Mouse (Mus musculus) G1E (cell line): Measurements from ENCODE around the gene Myo16. TPM values are rescaled to one million over a fixed set of nuclear protein-coding genes. Genes with fewer than 3 reads are reported as not detected.
A peak's percentile ranks its signal among the peaks of the same experiment; 100 is the strongest.

ENCODE experiments used
- ATAC-seq: 2 replicates; pipeline ENCODE4 v1.8.0; 2016; ENCODE audit warnings: mild to moderate bottlenecking; ENCODE audit not compliant: insufficient number of reproducible peaks, poor library complexity, low FRiP score, severe bottlenecking; ENCODE audit errors: extremely low read depth
- DNase-seq: peaks from one replicate; pipeline ENCODE4 v3.0.0; 2012; ENCODE audit warnings: low spot score
- H3K27me3 ChIP-seq: 2 replicates; pipeline ENCODE4 v1.6.1; 2012; ENCODE audit warnings: mild to moderate bottlenecking, low read length, inconsistent platforms; ENCODE audit not compliant: insufficient read depth
- H3K36me3 ChIP-seq: replicated peaks from 2 replicates; pipeline ENCODE3; 2012; ENCODE audit warnings: mild to moderate bottlenecking, inconsistent platforms
- H3K4me1 ChIP-seq: 2 replicates; pipeline ENCODE4 v1.6.1; 2012; ENCODE audit warnings: low read depth, low read length, inconsistent platforms, mixed read lengths; ENCODE audit not compliant: insufficient read depth
- H3K4me3 ChIP-seq: 2 replicates; pipeline ENCODE4 v1.5.1; 2012; ENCODE audit warnings: low read depth, mild to moderate bottlenecking, inconsistent platforms, low read length, moderate library complexity, mixed read lengths
- H3K9me3 ChIP-seq: replicated peaks from 2 replicates; pipeline ENCODE4 v1.6.1; 2012; ENCODE audit warnings: inconsistent platforms
- CTCF ChIP-seq: IDR thresholded peaks from 2 replicates; pipeline ENCODE4 v1.5.1; 2012; ENCODE audit warnings: low read depth, low read length, inconsistent platforms, mixed read lengths
- GATA1 ChIP-seq: IDR thresholded peaks from 2 replicates; pipeline ENCODE4 v1.6.1; 2012; ENCODE audit warnings: borderline replicate concordance, low read length, inconsistent platforms, mixed read lengths
- GATA2 ChIP-seq: IDR thresholded peaks from 2 replicates; pipeline ENCODE4 v1.6.1; 2012; ENCODE audit warnings: low read depth, low read length, inconsistent platforms, borderline replicate concordance
- POLR2AphosphoS5 ChIP-seq: IDR thresholded peaks from 2 replicates; pipeline ENCODE4 v1.6.1; 2012; ENCODE audit warnings: low read depth, low read length, inconsistent platforms; ENCODE audit not compliant: insufficient replicate concordance
- TAL1 ChIP-seq: conservative IDR thresholded peaks from 2 replicates; pipeline ENCODE4 v1.6.1; 2012; ENCODE audit warnings: low read depth, low read length, inconsistent platforms, mixed read lengths
- polyA plus RNA-seq: library from polyadenylated mRNA; stranded (reverse); fragments of >175 nt; gene quantifications from 2 replicates; pipeline ENCODE4 v1.2.3, GENCODE M21; 2012
- total RNA-seq, 2 experiments: library from RNA; stranded (forward) in 1 of 2; stranded (reverse) in 1 of 2; fragments of 200-1000 nt in 1 of 2; fragments of >200 nt in 1 of 2; fragmentation: Nextera tagmentation in 1 of 2; gene quantifications; 2 replicates each; pipeline ENCODE4 v1.2.3; 2014 to 2017

The Myo16 gene
- total and polyA plus RNA-seq, 3 experiments: 0.27 to 0.90 (median 0.38) TPM

DNA sequence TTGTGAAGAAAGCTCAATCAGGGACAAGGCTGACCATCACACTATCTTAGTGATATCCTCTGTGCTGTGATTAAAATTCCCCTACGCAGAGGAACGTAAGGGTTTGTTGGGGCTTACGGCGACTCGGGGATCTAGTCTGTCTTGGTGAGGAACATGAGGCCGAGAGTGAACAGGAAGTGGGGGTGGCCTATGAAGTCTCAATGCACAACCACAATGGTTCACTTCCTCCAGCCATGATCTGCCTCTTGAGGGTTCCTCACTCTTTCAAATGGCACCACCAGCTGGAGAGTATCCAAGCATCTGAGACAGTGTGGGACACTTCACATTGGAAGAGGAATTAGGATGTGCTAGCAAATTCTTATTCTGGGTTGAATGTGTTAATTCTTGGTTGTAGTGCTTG lies 405.8 kb downstream of the Myo16 start:
- Histone ChIP-seq H3K4me3 (no peak overlapping the region), H3K9me3 (no peaks in the 10 kb centered on the region), H3K36me3 (no peaks in the 10 kb centered on the region), H3K27me3 (peaks cover 39% of the 10 kb centered on the region), H3K4me1 (no peaks in the 10 kb centered on the region)
- DNase-seq (no peak), ATAC-seq (no peak)
- no peak for TF ChIP-seq TAL1
- TF ChIP-seq CTCF: no peak
- TF ChIP-seq GATA2: no peak

DNA sequence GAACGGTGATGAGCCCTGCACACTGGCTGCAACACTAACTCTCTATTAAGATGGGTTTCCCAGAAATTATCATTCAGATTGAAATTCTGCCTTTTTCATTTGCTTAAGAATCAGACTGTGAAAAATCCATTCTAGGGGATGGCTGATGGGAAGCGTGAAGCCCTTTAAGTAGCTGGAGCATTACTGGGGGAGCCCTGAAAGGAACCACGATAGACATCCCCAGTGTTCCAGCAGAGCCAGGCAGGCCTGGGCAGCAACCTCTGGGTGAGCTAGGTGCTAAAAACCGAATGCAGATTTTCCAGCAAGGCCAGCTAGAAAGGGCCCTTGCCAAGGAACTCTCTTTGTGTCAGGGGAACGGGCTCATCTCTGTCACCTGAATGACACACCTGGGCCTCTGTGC lies 407.9 kb downstream of the Myo16 start:
- no peak for DNase-seq
- H3K27me3 ChIP-seq: peaks cover 45% of the 10 kb centered on the region
- ATAC-seq: no peak
- H3K9me3 ChIP-seq: no peaks in the 10 kb centered on the region
- no peaks in the 10 kb centered on the region for H3K4me1 ChIP-seq
- TF ChIP-seq TAL1: no peak
- no peaks in the 10 kb centered on the region for H3K36me3 ChIP-seq
- H3K4me3 ChIP-seq: no peak overlapping the region

DNA sequence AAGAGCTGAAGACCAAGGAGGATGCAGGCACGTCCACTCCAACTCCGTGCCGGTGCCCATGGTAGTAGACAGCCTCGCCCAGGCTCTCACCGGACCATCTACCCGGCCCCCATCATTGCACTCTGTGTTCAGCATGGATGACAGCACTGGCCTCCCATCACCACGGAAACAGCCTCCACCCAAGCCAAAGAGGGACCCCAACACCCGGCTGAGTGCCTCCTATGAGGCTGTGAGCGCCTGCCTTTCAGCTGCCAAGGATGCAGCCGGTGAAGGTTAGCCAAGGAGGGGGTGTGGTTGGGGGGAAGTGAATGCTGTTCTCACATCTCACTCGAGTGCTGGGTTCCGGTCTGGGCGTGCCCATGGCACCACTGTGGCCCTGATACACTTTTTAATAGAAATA lies 408.3 kb downstream of the Myo16 start:
- Histone ChIP-seq H3K9me3 (no peaks in the 10 kb centered on the region), H3K4me1 (no peaks in the 10 kb centered on the region), H3K4me3 (no peak overlapping the region), H3K36me3 (no peaks in the 10 kb centered on the region), H3K27me3 (peaks cover 43% of the 10 kb centered on the region)
- TF ChIP-seq GATA1 (no peak), POLR2AphosphoS5 (no peak), TAL1 (no peak)
- DNase-seq: no peak
- no peak for ATAC-seq

DNA sequence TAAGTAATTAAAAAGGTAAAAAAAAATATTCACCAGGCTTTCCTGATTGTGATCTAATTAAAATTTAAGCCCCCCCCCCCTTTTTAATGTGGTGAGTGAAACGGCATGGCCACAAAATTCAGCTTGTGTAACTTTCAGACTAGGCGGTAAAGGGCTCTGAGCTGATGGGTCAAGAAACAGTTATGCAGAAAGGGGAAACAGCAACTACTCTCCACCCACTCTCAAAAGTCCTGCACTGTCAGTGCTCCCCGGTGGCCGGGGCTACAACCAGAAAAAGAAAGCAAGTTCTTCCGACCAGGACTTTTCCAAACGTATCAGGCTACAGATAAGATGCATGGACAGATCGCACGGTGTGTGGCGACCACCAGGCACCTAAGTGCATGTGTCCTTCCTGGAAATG lies 408.9 kb downstream of the Myo16 start:
- no peak overlapping the region for H3K4me3 ChIP-seq
- H3K27me3 ChIP-seq: peaks cover 41% of the 10 kb centered on the region
- DNase-seq (no peak), ATAC-seq (no peak)
- no peaks in the 10 kb centered on the region for H3K4me1 ChIP-seq
- TF ChIP-seq POLR2AphosphoS5 (no peak), CTCF (no peak), TAL1 (no peak), GATA2 (no peak), GATA1 (no peak)
- H3K9me3 ChIP-seq: no peaks in the 10 kb centered on the region
- H3K36me3 ChIP-seq: no peaks in the 10 kb centered on the region

DNA sequence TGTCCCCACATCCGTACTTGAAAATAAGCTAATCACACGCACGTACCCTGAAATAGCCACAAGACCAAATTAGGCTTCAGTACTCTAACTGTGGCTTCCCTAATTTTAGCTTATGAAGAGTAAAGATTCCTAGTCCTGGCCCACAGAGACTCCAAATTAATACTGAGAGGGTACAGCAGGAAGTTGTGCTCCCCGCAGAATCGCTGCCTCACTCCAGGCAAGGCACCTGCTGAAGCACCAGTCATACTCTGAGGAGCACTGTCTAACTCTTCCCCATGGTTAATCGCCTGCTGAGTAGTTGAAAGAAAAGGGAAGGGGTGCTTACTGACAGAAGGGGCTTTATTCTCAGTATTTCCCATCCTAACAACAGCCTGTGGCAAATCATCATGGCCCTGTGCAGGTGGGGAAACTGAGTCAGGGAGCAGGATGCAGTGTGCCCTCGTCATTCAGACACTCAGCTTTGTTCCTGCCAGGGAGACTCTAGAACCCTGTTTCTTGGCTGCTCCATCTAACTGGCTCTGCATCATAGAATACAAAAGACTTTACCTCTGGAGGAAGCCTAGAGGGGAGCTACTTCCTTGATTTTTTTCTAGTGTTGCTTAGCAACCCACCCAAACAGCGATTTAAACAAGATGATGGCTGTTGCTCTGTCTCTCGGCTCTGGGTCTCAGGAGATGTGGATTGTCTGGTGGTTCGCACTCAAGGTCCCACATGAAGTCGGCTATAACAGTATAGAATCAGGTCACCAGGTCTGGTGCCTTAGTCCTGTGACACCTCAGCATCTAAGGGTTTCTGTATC lies 411.7 kb downstream of the Myo16 start:
- Histone ChIP-seq H3K9me3 (no peaks in the 10 kb centered on the region), H3K27me3 (peaks cover 46% of the 10 kb centered on the region), H3K36me3 (no peaks in the 10 kb centered on the region), H3K4me3 (no peak overlapping the region), H3K4me1 (0 out of 2 replicates have a peak, but pooled peaks cover 2% of the 10 kb centered on the region)
- no peak for TF ChIP-seq TAL1
- no peak for TF ChIP-seq GATA1
- no peak for TF ChIP-seq CTCF
- no peak for TF ChIP-seq GATA2
- no peak for TF ChIP-seq POLR2AphosphoS5
- DNase-seq (no peak), ATAC-seq (no peak)

DNA sequence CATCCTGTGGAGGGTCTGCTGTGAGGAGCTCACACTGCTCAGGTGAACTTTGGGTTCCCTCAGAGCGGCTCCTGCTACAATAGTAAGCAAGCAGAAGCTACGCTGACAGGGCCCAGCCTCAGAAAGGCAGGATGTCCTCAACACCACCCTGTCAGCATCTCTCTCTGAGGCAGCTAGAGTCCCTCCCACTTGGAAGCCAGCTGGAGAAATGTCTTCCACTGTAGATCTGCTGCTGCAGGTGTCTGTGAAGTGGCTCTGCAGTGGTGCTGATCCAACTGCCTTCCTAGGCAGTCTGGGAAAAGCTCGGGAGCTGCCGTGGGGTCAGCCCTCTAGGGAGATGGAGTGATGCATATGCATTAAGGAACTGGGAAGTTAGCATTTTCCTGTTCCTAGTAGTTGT lies 414.7 kb downstream of the Myo16 start:
- Histone ChIP-seq H3K4me1 (peaks cover 4% of the 10 kb centered on the region; the same call in 1 of the 2 replicates), H3K9me3 (no peaks in the 10 kb centered on the region), H3K4me3 (no peak overlapping the region), H3K27me3 (peaks cover 43% of the 10 kb centered on the region), H3K36me3 (no peaks in the 10 kb centered on the region)
- TF ChIP-seq TAL1 (no peak), GATA2 (no peak), CTCF (no peak), GATA1 (no peak), POLR2AphosphoS5 (no peak)
- no peak for DNase-seq
- no peak for ATAC-seq

DNA sequence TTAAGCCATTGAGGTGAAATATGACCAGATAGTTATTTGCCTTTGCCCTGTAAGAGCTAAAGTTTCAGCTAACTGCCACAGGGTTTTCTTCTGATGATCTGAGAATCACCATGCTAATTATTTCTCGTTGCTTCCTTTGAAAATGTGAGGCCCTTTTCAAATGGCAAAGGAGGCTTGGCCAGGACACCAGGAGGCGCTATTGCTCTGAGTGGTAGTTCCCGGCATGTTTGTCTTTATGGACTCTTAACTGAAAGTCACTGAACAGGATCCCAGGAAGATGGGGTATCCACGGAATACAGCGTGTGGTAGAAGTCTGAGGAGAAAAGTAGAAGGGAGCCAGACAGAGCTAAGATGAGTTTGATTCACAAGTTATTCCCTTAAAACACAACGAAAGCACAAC lies 420.4 kb downstream of the Myo16 start:
- TF ChIP-seq CTCF: peak; percentile 89
- no peak for TF ChIP-seq GATA2
- peaks cover 24% of the 10 kb centered on the region for H3K27me3 ChIP-seq
- peaks cover 36% of the 10 kb centered on the region for H3K4me1 ChIP-seq
- no peak overlapping the region for H3K4me3 ChIP-seq
- ATAC-seq (no peak), DNase-seq (peak; percentile 59)
- H3K36me3 ChIP-seq: no peaks in the 10 kb centered on the region
- no peaks in the 10 kb centered on the region for H3K9me3 ChIP-seq
